Mouse (Mus musculus) ES-Bruce4 (cell line): ENCODE measurements around the gene Spon2. TPM values are rescaled to one million over a fixed set of nuclear protein-coding genes. Genes with fewer than 3 reads are reported as not detected.

Experiments used
- H3K27ac ChIP-seq: 2 replicates; pipeline ENCODE4 v1.5.1; 2012; ENCODE audit warnings: low read length, inconsistent platforms; ENCODE audit not compliant: insufficient read depth
- H3K27me3 ChIP-seq: 2 replicates; pipeline ENCODE4 v1.6.1; 2012; ENCODE audit warnings: mild to moderate bottlenecking, low read length, inconsistent platforms; ENCODE audit not compliant: control insufficient read depth, poor library complexity, insufficient read depth, severe bottlenecking
- H3K36me3 ChIP-seq: 2 replicates; pipeline ENCODE4 v1.6.1; 2012; ENCODE audit warnings: inconsistent platforms, mild to moderate bottlenecking, low read length, moderate library complexity; ENCODE audit not compliant: control insufficient read depth, poor library complexity, insufficient read depth, severe bottlenecking
- H3K4me1 ChIP-seq: one replicate; pipeline ENCODE4 v1.8.1; 2011; ENCODE audit warnings: low read length; ENCODE audit not compliant: control insufficient read depth, insufficient read depth
- H3K4me3 ChIP-seq: 2 replicates; pipeline ENCODE4 v1.5.1; 2011; ENCODE audit warnings: low read depth, mild to moderate bottlenecking, low read length
- H3K9ac ChIP-seq: 2 replicates; pipeline ENCODE4 v1.6.1; 2012; ENCODE audit warnings: low read depth, mild to moderate bottlenecking, inconsistent platforms; ENCODE audit not compliant: poor library complexity, severe bottlenecking
- H3K9me3 ChIP-seq: replicated peaks from 2 replicates; pipeline ENCODE4 v1.6.1; 2012; ENCODE audit warnings: mild to moderate bottlenecking, low read length, inconsistent platforms; ENCODE audit not compliant: control insufficient read depth, poor library complexity, insufficient read depth, severe bottlenecking
- CTCF ChIP-seq: IDR thresholded peaks from one replicate; pipeline ENCODE4 v1.8.1; 2011; ENCODE audit warnings: low read depth, low read length
- EP300 ChIP-seq: IDR thresholded peaks from 2 replicates; pipeline ENCODE4 v1.6.1; 2011; ENCODE audit warnings: low read depth, low read length; ENCODE audit not compliant: insufficient read depth
- POLR2A ChIP-seq: IDR thresholded peaks from one replicate; pipeline ENCODE4 v1.8.1; 2011; ENCODE audit warnings: low read length; ENCODE audit not compliant: insufficient read depth
- polyA plus RNA-seq: library from polyadenylated mRNA; stranded (reverse); fragments of >200 nt; gene quantifications from 2 replicates; pipeline ENCODE4 v1.2.4, GENCODE M21; 2011; ENCODE audit warnings: low read depth; ENCODE audit not compliant: missing spikeins, insufficient read depth, insufficient read length

Spon2 gene
- polyA plus RNA-seq, 1 experiment, result 0.87 TPM

- no peaks in the 10 kb centered on the region for H3K9me3 ChIP-seq
- no peaks in the 10 kb centered on the region for H3K27me3 ChIP-seq
- H3K36me3 ChIP-seq, result no peaks in the 10 kb centered on the region
- H3K27ac ChIP-seq, result no peak overlapping the region
- no peak for TF ChIP-seq CTCF
- no peak for TF ChIP-seq EP300
- no peak for TF ChIP-seq POLR2A
- no peaks in the 10 kb centered on the region for H3K4me1 ChIP-seq
- no peak overlapping the region for H3K4me3 ChIP-seq
- H3K9ac ChIP-seq, result no peak overlapping the region
Measured at GRCm38 (mm10) chr5:33239934-33240333, 21.7 kb upstream of the Spon2 start.

GRCm38 (mm10) chr5:33239111-33239714, 21.0 kb upstream of the Spon2 start:
- Histone ChIP-seq H3K27ac (no peak overlapping the region), H3K27me3 (no peaks in the 10 kb centered on the region), H3K9ac (no peak overlapping the region), H3K4me1 (no peaks in the 10 kb centered on the region), H3K36me3 (no peaks in the 10 kb centered on the region), H3K9me3 (no peaks in the 10 kb centered on the region), H3K4me3 (no peak overlapping the region)
- no peak for TF ChIP-seq CTCF

GRCm38 (mm10) chr5:33238256-33238645, 20.0 kb upstream of the Spon2 start:
- TF ChIP-seq EP300 (no peak), CTCF (no peak), POLR2A (no peak)
- Histone ChIP-seq H3K27ac (no peak overlapping the region), H3K27me3 (no peaks in the 10 kb centered on the region), H3K9me3 (no peaks in the 10 kb centered on the region), H3K4me1 (no peaks in the 10 kb centered on the region), H3K36me3 (no peaks in the 10 kb centered on the region), H3K9ac (no peak overlapping the region), H3K4me3 (no peak overlapping the region)

- TF ChIP-seq POLR2A, result no peak
- TF ChIP-seq EP300, result no peak
- TF ChIP-seq CTCF, result no peak
- H3K4me3 ChIP-seq, result no peak overlapping the region
- no peaks in the 10 kb centered on the region for H3K36me3 ChIP-seq
- H3K9ac ChIP-seq, result no peak overlapping the region
- H3K27me3 ChIP-seq, result no peaks in the 10 kb centered on the region
- no peaks in the 10 kb centered on the region for H3K9me3 ChIP-seq
- no peak overlapping the region for H3K27ac ChIP-seq
- no peaks in the 10 kb centered on the region for H3K4me1 ChIP-seq
Measured at GRCm38 (mm10) chr5:33237600-33238255, 19.5 kb upstream of the Spon2 start.

- TF ChIP-seq POLR2A, result no peak
- no peak for TF ChIP-seq CTCF
- no peak for TF ChIP-seq EP300
- H3K36me3 ChIP-seq, result no peaks in the 10 kb centered on the region
- no peaks in the 10 kb centered on the region for H3K4me1 ChIP-seq
- H3K27ac ChIP-seq, result no peak overlapping the region
- no peaks in the 10 kb centered on the region for H3K9me3 ChIP-seq
- no peak overlapping the region for H3K4me3 ChIP-seq
- no peaks in the 10 kb centered on the region for H3K27me3 ChIP-seq
- H3K9ac ChIP-seq, result no peak overlapping the region
Measured at GRCm38 (mm10) chr5:33234391-33235031, 16.3 kb upstream of the Spon2 start.

GRCm38 (mm10) chr5:33232791-33233190, 14.5 kb upstream of the Spon2 start:
- Histone ChIP-seq H3K27ac (no peak overlapping the region), H3K4me3 (no peak overlapping the region), H3K9me3 (no peaks in the 10 kb centered on the region), H3K9ac (no peak overlapping the region), H3K4me1 (no peaks in the 10 kb centered on the region), H3K36me3 (no peaks in the 10 kb centered on the region), H3K27me3 (no peaks in the 10 kb centered on the region)
- TF ChIP-seq EP300 (no peak), CTCF (no peak), POLR2A (no peak)
